Mouse (Mus musculus) cerebellum, adult 11-12 months (tissue): ENCODE measurements around the gene Limch1.

Experiments
- DNase-seq: peaks from one replicate; pipeline ENCODE4 v3.0.0; 2022

Limch1 gene

GRCm38 (mm10) chr5:66747761-66748430 is 2.3 kb downstream of the Limch1 start:
- DNase-seq, result no peak

GRCm38 (mm10) chr5:66748448-66749115 is 3.0 kb downstream of the Limch1 start:
- no peak for DNase-seq

GRCm38 (mm10) chr5:66750641-66751040 is 5.0 kb downstream of the Limch1 start:
- no peak for DNase-seq

- DNase-seq, result peak; percentile 41
Observed at GRCm38 (mm10) chr5:66751332-66751980, 5.8 kb downstream of the Limch1 start.

- no peak for DNase-seq
Observed at GRCm38 (mm10) chr5:66753620-66754019, 8.0 kb downstream of the Limch1 start.

- no peak for DNase-seq
Observed at GRCm38 (mm10) chr5:66756821-66757705, 11.4 kb downstream of the Limch1 start.

- DNase-seq, result no peak
Observed at GRCm38 (mm10) chr5:66757706-66758237, 12.1 kb downstream of the Limch1 start.

GRCm38 (mm10) chr5:66759354-66759753 is 13.7 kb downstream of the Limch1 start:
- DNase-seq, result no peak

GRCm38 (mm10) chr5:66760747-66761146 is 15.1 kb downstream of the Limch1 start:
- no peak for DNase-seq

- no peak for DNase-seq
Observed at GRCm38 (mm10) chr5:66762006-66762405, 16.4 kb downstream of the Limch1 start.

GRCm38 (mm10) chr5:66764129-66764528 is 18.5 kb downstream of the Limch1 start:
- DNase-seq, result no peak

GRCm38 (mm10) chr5:66765911-66766310 is 20.3 kb downstream of the Limch1 start:
- no peak for DNase-seq

GRCm38 (mm10) chr5:66768034-66768433 is 22.4 kb downstream of the Limch1 start:
- DNase-seq, result no peak

GRCm38 (mm10) chr5:66769070-66769469 is 23.4 kb downstream of the Limch1 start:
- DNase-seq, result no peak

- DNase-seq, result no peak
Observed at GRCm38 (mm10) chr5:66769558-66769957, 23.9 kb downstream of the Limch1 start.

GRCm38 (mm10) chr5:66777999-66778710 is 32.5 kb downstream of the Limch1 start:
- DNase-seq, result no peak

GRCm38 (mm10) chr5:66780371-66780770 is 34.7 kb downstream of the Limch1 start:
- no peak for DNase-seq

GRCm38 (mm10) chr5:66781507-66781906 is 35.9 kb downstream of the Limch1 start:
- DNase-seq, result no peak

GRCm38 (mm10) chr5:66782851-66783250 is 37.2 kb downstream of the Limch1 start:
- no peak for DNase-seq

GRCm38 (mm10) chr5:66784624-66785361 is 39.2 kb downstream of the Limch1 start:
- no peak for DNase-seq

GRCm38 (mm10) chr5:66785995-66786620 is 40.5 kb downstream of the Limch1 start:
- no peak for DNase-seq
